Mouse (Mus musculus) 3134 (cell line): ENCODE data around the gene Tmem265.

Source experiments
- DNase-seq: peaks from one replicate; pipeline ENCODE4 v3.0.0-alpha.2; 2011; ENCODE audit warnings: low spot score; ENCODE audit not compliant: insufficient read length; ENCODE audit errors: extremely low read depth

Gene Tmem265

GRCm38 (mm10) chr7:127561340-127561858 lies at the start of gene Tmem265:
Tmem265 (plus strand) TSS chr7:127561390.
- no peak for DNase-seq

- peak; percentile 91 for DNase-seq
Observed at GRCm38 (mm10) chr7:127511808-127512230, 49.4 kb upstream of the Tmem265 start, which contains the start of gene Srcap. Srcap (plus strand) TSS chr7:127511983.

GRCm38 (mm10) chr7:127512231-127513015 lies 48.8 kb upstream of the Tmem265 start:
- DNase-seq: peak; percentile 86

DNA sequence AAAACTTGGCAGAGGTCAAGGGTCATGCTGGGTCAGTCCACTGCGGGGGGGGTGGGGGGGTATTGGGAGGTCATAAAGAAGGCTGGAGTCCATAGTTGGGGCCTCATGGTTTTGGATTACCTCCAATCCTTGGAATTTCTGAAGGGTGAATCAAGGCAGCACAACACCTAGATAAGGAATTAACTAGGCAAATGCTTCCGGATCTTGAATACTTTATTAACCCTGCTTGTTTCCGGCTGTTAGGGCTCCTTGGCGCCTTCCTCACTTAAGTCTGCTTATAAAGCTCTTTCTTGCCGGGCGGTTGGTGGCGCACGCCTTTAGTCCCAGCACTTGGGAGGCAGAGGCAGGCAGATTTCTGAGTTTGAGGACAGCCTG lies 48.2 kb upstream of the Tmem265 start:
- DNase-seq: no peak

- no peak for DNase-seq
Observed at GRCm38 (mm10) chr7:127513781-127514180, 47.4 kb upstream of the Tmem265 start.

DNA sequence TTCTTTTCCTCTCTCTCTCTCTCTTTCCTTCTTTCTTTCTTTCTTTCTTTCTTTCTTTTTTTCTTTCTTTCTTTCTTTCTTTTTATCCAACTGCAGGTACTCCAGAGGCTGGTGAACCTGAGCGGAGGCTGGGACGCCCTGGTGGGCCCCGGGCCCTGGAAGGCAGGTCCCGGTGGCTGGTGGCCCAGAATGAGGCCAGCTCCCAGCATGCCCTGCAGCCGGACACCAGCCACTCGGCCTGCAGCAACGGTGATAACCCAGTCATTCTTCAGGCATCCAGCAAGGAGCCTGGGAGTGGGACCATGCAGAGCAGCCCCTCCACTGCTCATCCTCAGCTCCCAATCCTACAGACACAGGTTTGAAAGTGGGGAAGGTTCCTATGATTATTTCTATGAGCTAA lies 45.3 kb upstream of the Tmem265 start:
- DNase-seq: no peak

DNA sequence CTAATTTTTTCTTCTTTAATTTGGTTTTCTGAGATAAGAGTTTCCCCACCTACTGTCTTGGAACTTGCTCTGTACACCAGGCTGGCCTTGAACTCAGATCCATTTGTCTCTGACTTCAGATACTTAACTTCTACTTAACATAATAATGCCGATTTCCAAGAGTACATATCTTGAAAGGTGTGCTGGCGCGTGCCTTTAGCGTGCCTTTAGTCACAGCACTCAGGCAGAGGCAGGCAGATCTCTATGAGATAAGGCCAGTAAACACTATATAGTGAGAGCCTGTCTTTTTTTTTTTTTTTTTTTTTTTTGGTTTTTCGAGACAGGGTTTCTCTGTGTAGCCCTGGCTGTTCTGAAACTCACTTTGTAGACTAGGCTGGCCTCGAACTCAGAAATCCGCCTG lies 44.8 kb upstream of the Tmem265 start:
- no peak for DNase-seq

DNA sequence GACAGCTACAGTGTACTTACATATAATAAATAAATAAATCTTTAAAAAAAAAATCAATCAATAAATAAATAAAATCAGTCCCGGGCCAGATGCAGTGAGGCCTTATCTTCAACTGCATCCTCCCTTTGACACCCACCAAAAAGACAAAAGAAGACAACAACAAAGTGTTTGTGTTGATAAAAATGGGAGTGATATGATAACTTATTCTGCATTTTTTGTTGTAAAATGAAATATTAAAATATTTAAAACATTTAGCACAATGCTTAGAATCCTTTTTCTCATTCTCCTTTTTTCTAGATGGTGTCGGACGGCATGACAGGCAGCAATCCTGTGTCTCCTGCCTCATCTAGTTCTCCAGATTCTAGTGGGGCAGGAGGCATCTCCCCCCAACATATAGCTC lies 41.9 kb upstream of the Tmem265 start, which contains the start of gene Gm42715:
Gene Gm42715 (plus strand): TSS at position 301 of the 400 bp plus-strand sequence.
- DNase-seq: no peak

- DNase-seq: no peak
Observed at GRCm38 (mm10) chr7:127541671-127542070, 19.5 kb upstream of the Tmem265 start.

- DNase-seq: no peak
Observed at GRCm38 (mm10) chr7:127549116-127549835, 11.9 kb upstream of the Tmem265 start.

GRCm38 (mm10) chr7:127551558-127551957 lies 9.6 kb upstream of the Tmem265 start:
- DNase-seq: no peak

- no peak for DNase-seq
Observed at GRCm38 (mm10) chr7:127560580-127560979, 610 bp upstream of the Tmem265 start.

- DNase-seq: peak; percentile 32
Observed at GRCm38 (mm10) chr7:127564381-127565150, 3.4 kb downstream of the Tmem265 start.

GRCm38 (mm10) chr7:127572895-127573471 lies 11.8 kb downstream of the Tmem265 start, which contains the start of gene Phkg2:
Phkg2 (plus strand) TSS chr7:127573340.
- DNase-seq: peak; percentile 85

GRCm38 (mm10) chr7:127573503-127574008 lies 12.4 kb downstream of the Tmem265 start:
- DNase-seq: peak; percentile 30

DNA sequence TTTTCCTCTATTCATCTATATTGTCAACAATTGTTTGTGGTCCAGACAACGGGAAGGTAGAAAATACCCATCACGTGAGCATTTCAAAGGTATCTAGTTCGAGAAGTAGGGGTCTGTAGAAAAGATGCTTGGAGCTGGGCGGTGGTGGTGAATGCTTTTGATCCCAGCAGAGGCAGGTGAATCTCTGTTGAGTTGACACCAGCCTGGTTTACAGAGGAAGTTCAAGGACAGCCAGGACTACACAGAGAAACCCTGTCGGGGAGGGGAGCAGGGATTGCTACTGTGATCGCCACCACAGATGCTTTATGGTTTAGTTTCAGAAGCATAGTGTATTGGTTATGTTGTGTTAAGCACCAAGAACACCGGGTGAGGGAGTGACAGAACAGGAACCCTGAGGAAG lies 12.9 kb downstream of the Tmem265 start:
- DNase-seq: no peak

- DNase-seq: no peak
Observed at GRCm38 (mm10) chr7:127583260-127583659, 22.1 kb downstream of the Tmem265 start.

DNA sequence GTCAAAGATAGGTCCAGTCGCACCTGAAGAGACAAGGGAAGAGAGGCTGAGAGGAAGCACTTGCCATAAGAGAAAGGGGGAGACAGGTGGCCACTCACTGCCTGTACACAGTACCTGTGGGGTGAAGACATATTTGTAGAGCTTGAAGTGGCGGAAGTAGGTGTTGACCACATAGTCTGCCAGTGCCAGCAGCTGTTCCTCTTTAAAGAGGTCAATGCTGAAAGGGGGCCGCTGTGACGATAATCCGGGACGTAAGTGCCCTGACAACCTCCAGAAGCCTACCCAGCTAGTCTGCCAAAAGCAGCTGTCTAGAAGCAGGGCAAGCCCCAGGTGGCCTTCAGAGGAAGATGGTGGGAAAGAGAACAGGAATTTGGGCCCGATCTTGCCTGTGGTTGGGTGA lies 23.8 kb downstream of the Tmem265 start:
- no peak for DNase-seq

GRCm38 (mm10) chr7:127586149-127586548 lies 25.0 kb downstream of the Tmem265 start:
- no peak for DNase-seq

DNA sequence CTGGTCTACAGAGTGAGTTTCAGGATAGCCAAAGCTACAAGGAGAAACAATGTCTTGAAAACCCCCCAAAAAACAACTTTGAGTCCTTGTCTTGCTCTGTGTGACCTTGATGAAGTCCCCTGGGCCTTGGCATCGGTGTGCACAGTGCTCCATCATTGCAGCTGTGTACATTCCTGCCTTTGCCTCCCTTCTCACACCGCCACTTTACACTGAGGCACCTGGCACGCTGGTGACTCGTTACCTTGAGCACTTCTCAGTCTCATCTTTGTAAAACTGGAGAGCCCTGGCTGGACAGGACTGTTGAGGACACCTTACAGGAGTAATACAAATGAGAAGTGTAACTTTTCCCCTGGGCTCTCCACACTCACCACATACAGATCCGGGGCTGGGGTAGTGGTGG lies 26.0 kb downstream of the Tmem265 start:
- no peak for DNase-seq
